Mouse (Mus musculus) stomach, postnatal 0 days (tissue): ENCODE measurements around the gene Fads2.

Experiments used
- CTCF ChIP-seq: IDR thresholded peaks from 2 replicates; pipeline ENCODE4 v1.5.1; 2016; ENCODE audit warnings: antibody characterized with exemption, low read depth, mild to moderate bottlenecking, moderate library complexity
- EP300 ChIP-seq: optimal IDR thresholded peaks from 2 replicates; pipeline ENCODE3; 2016; ENCODE audit warnings: antibody characterized with exemption

- TF ChIP-seq CTCF, result no peak
- TF ChIP-seq EP300, result no peak
Measured at GRCm38 (mm10) chr19:10102054-10102700, 631 bp upstream of the Fads2 start.
